Mouse (Mus musculus) skeletal muscle tissue, postnatal 0 days (tissue): ENCODE results near the gene Gnb3. TPM values are rescaled to one million over a fixed set of nuclear protein-coding genes. Genes with fewer than 3 reads are reported as not detected.

ENCODE experiments used
- polyA plus RNA-seq: library from polyadenylated mRNA; unstranded; fragments of >200 nt; fragmentation: Nextera tagmentation; extraction: Ambion mirVana; gene quantifications from 2 replicates; pipeline ENCODE4 v1.2.1, GENCODE M21; 2015

Gene Gnb3
- polyA plus RNA-seq: 5.0 and 6.0 TPM in 2 replicates

GRCm38 (mm10) chr6:124840241-124841167 is at the start of gene Gnb3:
Gene Gnb3, minus strand, starts transcription at chr6:124840275.

GRCm38 (mm10) chr6:124887986-124888385 is 47.9 kb upstream of the Gnb3 start, which contains the start of gene Cd4:
Gene Cd4, minus strand, starts transcription at chr6:124888221.

GRCm38 (mm10) chr6:124863658-124864298 is 23.7 kb upstream of the Gnb3 start, which contains the start of gene Gpr162:
Gene Gpr162, minus strand, starts transcription at chr6:124863983.

GRCm38 (mm10) chr6:124856916-124857839 is 17.1 kb upstream of the Gnb3 start, which contains the start of gene P3h3:
Gene P3h3, minus strand, starts transcription at chr6:124857752.

GRCm38 (mm10) chr6:124828868-124829798 is 10.9 kb downstream of the Gnb3 start, which contains the start of the genes Usp5 and Cdca3:
Gene Usp5, minus strand, starts transcription at chr6:124829484.
Gene Cdca3, plus strand, starts transcription at chr6:124829547.

GRCm38 (mm10) chr6:124813933-124814332 is 26.1 kb downstream of the Gnb3 start, which contains the start of gene Tpi1:
Gene Tpi1, minus strand, starts transcription at chr6:124814296.

GRCm38 (mm10) chr6:124808358-124809012 is 31.6 kb downstream of the Gnb3 start, which contains the start of gene Spsb2:
Gene Spsb2, plus strand, starts transcription at chr6:124808661.

Other genes starting within 250 kb of the Gnb3 start
- 0.12 TPM in 1 of 2 replicates, not detected in the other for gene C1s2, start 204.2 kb downstream of the Gnb3 start, polyA plus RNA-seq
- gene Lpcat3, start 177.2 kb downstream of the Gnb3 start, polyA plus RNA-seq: 70.4 and 70.6 TPM in 2 replicates
- 114 and 121 TPM in 2 replicates for gene Emg1, start 128.1 kb downstream of the Gnb3 start, polyA plus RNA-seq
- gene Phb2, start 127.9 kb downstream of the Gnb3 start, polyA plus RNA-seq: 334 and 346 TPM in 2 replicates
- gene Ptpn6, start 101.6 kb downstream of the Gnb3 start, polyA plus RNA-seq: 6.7 and 11.0 TPM in 2 replicates
- gene Grcc10, start 98.9 kb downstream of the Gnb3 start, polyA plus RNA-seq: 290 and 323 TPM in 2 replicates
- gene Gm45234, start 84.3 kb downstream of the Gnb3 start, polyA plus RNA-seq: not detected in 2 replicates
- gene Atn1, start 83.8 kb downstream of the Gnb3 start, polyA plus RNA-seq: 6.9 TPM in 2 replicates
- 2.5 and 3.6 TPM in 2 replicates for gene Eno2, start 70.6 kb downstream of the Gnb3 start, polyA plus RNA-seq
- 0.21 TPM in 1 of 2 replicates, not detected in the other for gene Lrrc23, start 60.5 kb downstream of the Gnb3 start, polyA plus RNA-seq
- 18.9 and 21.0 TPM in 2 replicates for gene Spsb2, start 31.6 kb downstream of the Gnb3 start, polyA plus RNA-seq
- gene Tpi1, start 26.0 kb downstream of the Gnb3 start, polyA plus RNA-seq: 2,607 and 2,784 TPM in 2 replicates
- 54.6 and 59.3 TPM in 2 replicates for gene Usp5, start 10.8 kb downstream of the Gnb3 start, polyA plus RNA-seq
- 38.3 and 39.3 TPM in 2 replicates for gene Cdca3, start 10.7 kb downstream of the Gnb3 start, polyA plus RNA-seq
- gene P3h3, start 17.5 kb upstream of the Gnb3 start, polyA plus RNA-seq: 13.6 and 16.0 TPM in 2 replicates
- gene Gpr162, start 23.7 kb upstream of the Gnb3 start, polyA plus RNA-seq: 0.35 and 0.68 TPM in 2 replicates
- 0.40 and 0.52 TPM in 2 replicates for gene Cd4, start 47.9 kb upstream of the Gnb3 start, polyA plus RNA-seq
- gene Lag3, start 71.4 kb upstream of the Gnb3 start, polyA plus RNA-seq: 0.87 and 1.0 TPM in 2 replicates
- gene Ptms, start 79.8 kb upstream of the Gnb3 start, polyA plus RNA-seq: 182 and 227 TPM in 2 replicates
- gene Mlf2, start 91.1 kb upstream of the Gnb3 start, polyA plus RNA-seq: 275 and 312 TPM in 2 replicates
- gene Cops7a, start 125.3 kb upstream of the Gnb3 start, polyA plus RNA-seq: 106 and 117 TPM in 2 replicates
- 0.21 and 0.58 TPM in 2 replicates for gene Pianp, start 156.4 kb upstream of the Gnb3 start, polyA plus RNA-seq
- 5.5 and 7.5 TPM in 2 replicates for gene Zfp384, start 168.9 kb upstream of the Gnb3 start, polyA plus RNA-seq
- 56.2 and 64.5 TPM in 2 replicates for gene Ing4, start 199.5 kb upstream of the Gnb3 start, polyA plus RNA-seq
- 2.7 and 3.3 TPM in 2 replicates for gene Acrbp, start 209.4 kb upstream of the Gnb3 start, polyA plus RNA-seq
- 0.23 and 0.78 TPM in 2 replicates for gene Lpar5, start 227.6 kb upstream of the Gnb3 start, polyA plus RNA-seq